Mouse (Mus musculus) cortical plate, adult 2 months (tissue): ENCODE data around the gene Map7. TPM values are rescaled to one million over a fixed set of nuclear protein-coding genes. Genes with fewer than 3 reads are reported as not detected.

Experiments used
- H3K27ac ChIP-seq: fragments of 200-500 bp; 2 replicates; pipeline ENCODE4 v1.5.1; 2012; ENCODE audit warnings: low read length, control low read depth, inconsistent platforms; ENCODE audit not compliant: insufficient read depth
- H3K4me1 ChIP-seq: fragments of 200-500 bp; 2 replicates; pipeline ENCODE4 v1.6.1; 2011; ENCODE audit warnings: low read length; ENCODE audit not compliant: control insufficient read depth, insufficient read depth
- H3K4me3 ChIP-seq: fragments of 200-500 bp; 2 replicates; pipeline ENCODE4 v1.5.1; 2011; ENCODE audit warnings: mild to moderate bottlenecking, low read length, control low read depth; ENCODE audit not compliant: insufficient read depth
- CTCF ChIP-seq: fragments of 200-500 bp; IDR thresholded peaks from 2 replicates; pipeline ENCODE4 v1.5.1; 2011; ENCODE audit warnings: mild to moderate bottlenecking, control low read depth, low read length; ENCODE audit not compliant: insufficient read depth; ENCODE audit errors: extremely low read depth
- POLR2A ChIP-seq: fragments of 200-500 bp; IDR thresholded peaks from 2 replicates; pipeline ENCODE4 v1.6.1; 2011; ENCODE audit warnings: mild to moderate bottlenecking, low read length, control low read depth; ENCODE audit not compliant: insufficient read depth; ENCODE audit errors: extremely low read depth
- polyA plus RNA-seq: library from polyadenylated mRNA; depleted of rRNA; stranded (reverse); fragments of >200 nt; gene quantifications from 2 replicates; pipeline ENCODE4 v1.2.3, GENCODE M21; 2012

Gene Map7
- polyA plus RNA-seq, 1 experiment, result 91.4 TPM

GRCm38 (mm10) chr10:20216982-20217381 lies 68.7 kb downstream of the Map7 start:
- TF ChIP-seq POLR2A (no peak), CTCF (no peak)
- no peak overlapping the region for H3K4me3 ChIP-seq
- peaks cover 9% of the 10 kb centered on the region for H3K4me1 ChIP-seq
- no peak overlapping the region for H3K27ac ChIP-seq

- H3K4me3 ChIP-seq, result no peak overlapping the region
- no peak for TF ChIP-seq POLR2A
- no peak for TF ChIP-seq CTCF
These were observed 70.6 kb downstream of the Map7 start for GRCm38 (mm10) chr10:20218866-20219265.

GRCm38 (mm10) chr10:20219538-20219937 lies 71.3 kb downstream of the Map7 start:
- no peak for TF ChIP-seq POLR2A
- no peak for TF ChIP-seq CTCF
- Histone ChIP-seq H3K4me1 (peaks cover 7% of the 10 kb centered on the region), H3K27ac (no peak overlapping the region), H3K4me3 (no peak overlapping the region)

More at GRCm38 (mm10) chr10:20218866-20219265, 70.6 kb downstream of the Map7 start:
- no peak overlapping the region for H3K27ac ChIP-seq
- H3K4me1 ChIP-seq, result peaks cover 9% of the 10 kb centered on the region

- TF ChIP-seq POLR2A (no peak), CTCF (no peak)
- peaks cover 7% of the 10 kb centered on the region for H3K4me1 ChIP-seq
- no peak overlapping the region for H3K27ac ChIP-seq
- no peak overlapping the region for H3K4me3 ChIP-seq
These were observed 72.3 kb downstream of the Map7 start for GRCm38 (mm10) chr10:20220443-20221071.

GRCm38 (mm10) chr10:20222011-20222410 lies 73.7 kb downstream of the Map7 start:
- H3K27ac ChIP-seq, result no peak overlapping the region
- TF ChIP-seq POLR2A (no peak), CTCF (no peak)
- H3K4me3 ChIP-seq, result no peak overlapping the region
- peaks cover 3% of the 10 kb centered on the region; the same call in 1 of the 2 replicates for H3K4me1 ChIP-seq

- Histone ChIP-seq H3K4me3 (no peak overlapping the region), H3K4me1 (no peaks in the 10 kb centered on the region), H3K27ac (no peak overlapping the region)
- TF ChIP-seq POLR2A (no peak), CTCF (no peak)
These were observed 78.5 kb downstream of the Map7 start for GRCm38 (mm10) chr10:20226728-20227127.

- H3K27ac ChIP-seq, result no peak overlapping the region
- H3K4me3 ChIP-seq, result no peak overlapping the region
- TF ChIP-seq CTCF (no peak), POLR2A (no peak)
- no peaks in the 10 kb centered on the region for H3K4me1 ChIP-seq
These were observed 81.8 kb downstream of the Map7 start for GRCm38 (mm10) chr10:20230026-20230425.

GRCm38 (mm10) chr10:20233451-20233850 lies 85.2 kb downstream of the Map7 start:
- no peak overlapping the region for H3K4me3 ChIP-seq
- TF ChIP-seq CTCF, result no peak
- TF ChIP-seq POLR2A, result no peak
- H3K27ac ChIP-seq, result no peak overlapping the region
- H3K4me1 ChIP-seq, result no peaks in the 10 kb centered on the region

GRCm38 (mm10) chr10:20234466-20234865 lies 86.2 kb downstream of the Map7 start:
- TF ChIP-seq CTCF, result no peak
- no peak for TF ChIP-seq POLR2A
- no peaks in the 10 kb centered on the region for H3K4me1 ChIP-seq

GRCm38 (mm10) chr10:20235656-20236055 lies 87.4 kb downstream of the Map7 start:
- Histone ChIP-seq H3K27ac (no peak overlapping the region), H3K4me1 (no peaks in the 10 kb centered on the region; the same call in 1 of the 2 replicates), H3K4me3 (no peak overlapping the region)
- no peak for TF ChIP-seq CTCF
- TF ChIP-seq POLR2A, result no peak

More at GRCm38 (mm10) chr10:20234466-20234865, 86.2 kb downstream of the Map7 start:
- H3K4me3 ChIP-seq, result no peak overlapping the region
- no peak overlapping the region for H3K27ac ChIP-seq

- Histone ChIP-seq H3K27ac (no peak overlapping the region), H3K4me3 (no peak overlapping the region), H3K4me1 (peaks cover 4% of the 10 kb centered on the region)
- TF ChIP-seq POLR2A, result no peak
- no peak for TF ChIP-seq CTCF
These were observed 88.0 kb downstream of the Map7 start for GRCm38 (mm10) chr10:20236241-20236640.
